Mouse (Mus musculus) liver, postnatal 0 days (tissue): Measurements from ENCODE around the gene Dnah1.

Experiments used
- CTCF ChIP-seq: sonication (generic); IDR thresholded peaks from 2 replicates; pipeline ENCODE4 v1.5.1; 2016; ENCODE audit warnings: antibody characterized with exemption, low read depth
- EP300 ChIP-seq: IDR thresholded peaks from 2 replicates; pipeline ENCODE4 v1.6.1; 2016; ENCODE audit warnings: antibody characterized with exemption, low read depth, mild to moderate bottlenecking

- TF ChIP-seq EP300 (no peak), CTCF (no peak)
These were observed 507 bp downstream of the Dnah1 start for GRCm38 (mm10) chr14:31323189-31323588.
